Mouse (Mus musculus) c-Kit-positive CD71-positive TER-119-positive erythroid progenitor cells, embryonic 14.5 days (primary cell): ENCODE measurements around the gene D430041D05Rik.
A peak's percentile ranks its signal among the peaks of the same experiment; 100 is the strongest.

ENCODE experiments used
- DNase-seq: peaks from one replicate; pipeline ENCODE4 v3.0.0-alpha.2; 2013; ENCODE audit warnings: low spot score

Gene D430041D05Rik

GRCm38 (mm10) chr2:104410963-104411545 lies at the start of gene D430041D05Rik:
Gene D430041D05Rik (minus strand): TSS chr2:104411013.
- no peak for DNase-seq

GRCm38 (mm10) chr2:104460021-104460420 lies 49.2 kb upstream of the D430041D05Rik start:
- DNase-seq, result no peak

- DNase-seq, result peak; percentile 10
These were observed 47.9 kb upstream of the D430041D05Rik start for GRCm38 (mm10) chr2:104458569-104459332.

GRCm38 (mm10) chr2:104457106-104457505 lies 46.3 kb upstream of the D430041D05Rik start:
- DNase-seq, result no peak

- DNase-seq, result no peak
These were observed 39.9 kb upstream of the D430041D05Rik start for GRCm38 (mm10) chr2:104450685-104451084.

GRCm38 (mm10) chr2:104449191-104449590 lies 38.4 kb upstream of the D430041D05Rik start:
- no peak for DNase-seq

GRCm38 (mm10) chr2:104448201-104448600 lies 37.4 kb upstream of the D430041D05Rik start:
- no peak for DNase-seq

- DNase-seq, result no peak
These were observed 35.2 kb upstream of the D430041D05Rik start for GRCm38 (mm10) chr2:104446016-104446415.

- DNase-seq, result peak; percentile 43
These were observed 34.0 kb upstream of the D430041D05Rik start for GRCm38 (mm10) chr2:104444776-104445175.

GRCm38 (mm10) chr2:104442341-104442740 lies 31.5 kb upstream of the D430041D05Rik start:
- no peak for DNase-seq

GRCm38 (mm10) chr2:104436226-104436625 lies 25.4 kb upstream of the D430041D05Rik start:
- no peak for DNase-seq

- no peak for DNase-seq
These were observed 20.3 kb upstream of the D430041D05Rik start for GRCm38 (mm10) chr2:104431067-104431466.

- DNase-seq, result no peak
These were observed 19.8 kb upstream of the D430041D05Rik start for GRCm38 (mm10) chr2:104430566-104430965.

GRCm38 (mm10) chr2:104426112-104426511 lies 15.3 kb upstream of the D430041D05Rik start:
- DNase-seq, result no peak

GRCm38 (mm10) chr2:104422230-104422629 lies 11.4 kb upstream of the D430041D05Rik start:
- peak; percentile 53 for DNase-seq

- no peak for DNase-seq
These were observed 10.0 kb upstream of the D430041D05Rik start for GRCm38 (mm10) chr2:104420805-104421204.

GRCm38 (mm10) chr2:104419999-104420398 lies 9.2 kb upstream of the D430041D05Rik start:
- no peak for DNase-seq

GRCm38 (mm10) chr2:104419411-104419810 lies 8.6 kb upstream of the D430041D05Rik start:
- DNase-seq, result no peak

GRCm38 (mm10) chr2:104413011-104413410 lies 2.2 kb upstream of the D430041D05Rik start:
- no peak for DNase-seq

- DNase-seq, result no peak
These were observed 1.7 kb upstream of the D430041D05Rik start for GRCm38 (mm10) chr2:104412496-104412895.

GRCm38 (mm10) chr2:104411806-104412205 lies 993 bp upstream of the D430041D05Rik start:
- no peak for DNase-seq

GRCm38 (mm10) chr2:104409851-104410821 lies 677 bp downstream of the D430041D05Rik start:
- no peak for DNase-seq
